Mouse (Mus musculus): ENCODE results near the gene Trp63. TPM values are rescaled to one million over a fixed set of nuclear protein-coding genes. Genes with fewer than 3 reads are reported as not detected.

Gene Trp63
- 0.13 TPM in 1 of 2 replicates, not detected in the other for polyA plus RNA-seq (2015; fragmentation: Nextera tagmentation; extraction: Ambion mirVana)

GRCm38 (mm10) chr16:25683531-25684248 is at the start of gene Trp63:
Gene Trp63 (plus strand): TSS chr16:25683763.

Measured in neural tube, postnatal 0 days (tissue).